Mouse (Mus musculus) kidney, adult 9 months (tissue): ENCODE measurements around the gene Itga2b.

Experiments
- DNase-seq: peaks from one replicate; pipeline ENCODE4 v3.0.0; 2022

Itga2b gene

GRCm38 (mm10) chr11:102455740-102456396, 14.1 kb downstream of the Itga2b start:
- DNase-seq: peak; percentile 89

GRCm38 (mm10) chr11:102453131-102453530, 16.8 kb downstream of the Itga2b start:
- no peak for DNase-seq

- peak; percentile 75 for DNase-seq
Observed at GRCm38 (mm10) chr11:102449043-102450008, 20.6 kb downstream of the Itga2b start.

GRCm38 (mm10) chr11:102448327-102448726, 21.6 kb downstream of the Itga2b start:
- no peak for DNase-seq

GRCm38 (mm10) chr11:102447497-102447896, 22.4 kb downstream of the Itga2b start, which contains the start of gene Fam171a2:
Fam171a2 (minus strand) TSS chr11:102447682.
- no peak for DNase-seq

GRCm38 (mm10) chr11:102446581-102447461, 23.1 kb downstream of the Itga2b start:
- DNase-seq: no peak

- DNase-seq: no peak
Observed at GRCm38 (mm10) chr11:102445891-102446361, 24.0 kb downstream of the Itga2b start.

GRCm38 (mm10) chr11:102445264-102445890, 24.5 kb downstream of the Itga2b start:
- no peak for DNase-seq

- DNase-seq: no peak
Observed at GRCm38 (mm10) chr11:102444781-102445180, 25.1 kb downstream of the Itga2b start.

GRCm38 (mm10) chr11:102444321-102444720, 25.6 kb downstream of the Itga2b start:
- no peak for DNase-seq

GRCm38 (mm10) chr11:102443740-102444139, 26.2 kb downstream of the Itga2b start:
- DNase-seq: no peak

GRCm38 (mm10) chr11:102442089-102442488, 27.8 kb downstream of the Itga2b start:
- no peak for DNase-seq

GRCm38 (mm10) chr11:102441434-102441833, 28.5 kb downstream of the Itga2b start:
- no peak for DNase-seq

GRCm38 (mm10) chr11:102440255-102440654, 29.7 kb downstream of the Itga2b start:
- DNase-seq: no peak

- no peak for DNase-seq
Observed at GRCm38 (mm10) chr11:102439093-102440082, 30.5 kb downstream of the Itga2b start.

GRCm38 (mm10) chr11:102438212-102439092, 31.5 kb downstream of the Itga2b start:
- peak; percentile 73 for DNase-seq

GRCm38 (mm10) chr11:102437120-102438061, 32.5 kb downstream of the Itga2b start:
- peak; percentile 58 for DNase-seq

- DNase-seq: no peak
Observed at GRCm38 (mm10) chr11:102436471-102436790, 33.5 kb downstream of the Itga2b start.
